Mouse (Mus musculus): ENCODE results near the gene A730061H03Rik.

Gene A730061H03Rik

GRCm38 (mm10) chr14:55560202-55561073 lies at the start of gene A730061H03Rik:
TSS of gene A730061H03Rik (minus strand) at chr14:55560406.
- DNase-seq (ENCODE audit: low read depth, low spot score) = peak; percentile 99
- no peaks in the 10 kb centered on the region; the same call in 1 of the 2 replicates for H3K27me3 ChIP-seq (ENCODE audit: control insufficient read depth, insufficient read depth, low read length, poor library complexity, severe bottlenecking)
- peaks cover 13% of the 10 kb centered on the region for H3K36me3 ChIP-seq (ENCODE audit: control insufficient read depth, insufficient read depth, low read length, poor library complexity, severe bottlenecking)

- no peak for DNase-seq (ENCODE audit: low read depth, low spot score)
Observed at GRCm38 (mm10) chr14:55608339-55608738, 48.1 kb upstream of the A730061H03Rik start.

GRCm38 (mm10) chr14:55605743-55606459 lies 45.7 kb upstream of the A730061H03Rik start:
- H3K36me3 ChIP-seq (ENCODE audit: control insufficient read depth, insufficient read depth, low read length, poor library complexity, severe bottlenecking) = peaks cover 20% of the 10 kb centered on the region
- no peak for DNase-seq (ENCODE audit: low read depth, low spot score)
- H3K27me3 ChIP-seq (ENCODE audit: control insufficient read depth, insufficient read depth, low read length, poor library complexity, severe bottlenecking) = no peaks in the 10 kb centered on the region

More at GRCm38 (mm10) chr14:55608339-55608738, 48.1 kb upstream of the A730061H03Rik start:
- Histone ChIP-seq H3K27me3 (ENCODE audit: control insufficient read depth, insufficient read depth, low read length, poor library complexity, severe bottlenecking) (no peaks in the 10 kb centered on the region), H3K36me3 (ENCODE audit: control insufficient read depth, insufficient read depth, low read length, poor library complexity, severe bottlenecking) (peaks cover 14% of the 10 kb centered on the region)

GRCm38 (mm10) chr14:55604823-55605222 lies 44.6 kb upstream of the A730061H03Rik start:
- Histone ChIP-seq H3K27me3 (ENCODE audit: control insufficient read depth, insufficient read depth, low read length, poor library complexity, severe bottlenecking) (no peaks in the 10 kb centered on the region), H3K36me3 (ENCODE audit: control insufficient read depth, insufficient read depth, low read length, poor library complexity, severe bottlenecking) (peaks cover 20% of the 10 kb centered on the region)
- no peak for DNase-seq (ENCODE audit: low read depth, low spot score)

- peak; percentile 96 for DNase-seq (ENCODE audit: low read depth, low spot score)
- peaks cover 19% of the 10 kb centered on the region for H3K36me3 ChIP-seq (ENCODE audit: control insufficient read depth, insufficient read depth, low read length, poor library complexity, severe bottlenecking)
- no peaks in the 10 kb centered on the region for H3K27me3 ChIP-seq (ENCODE audit: control insufficient read depth, insufficient read depth, low read length, poor library complexity, severe bottlenecking)
Observed at GRCm38 (mm10) chr14:55603633-55604576, 43.7 kb upstream of the A730061H03Rik start.

GRCm38 (mm10) chr14:55603271-55603632 lies 43.0 kb upstream of the A730061H03Rik start, which contains the start of gene Irf9:
TSS of gene Irf9 (plus strand) at chr14:55603571.
- Histone ChIP-seq H3K36me3 (ENCODE audit: control insufficient read depth, insufficient read depth, low read length, poor library complexity, severe bottlenecking) (peaks cover 20% of the 10 kb centered on the region), H3K27me3 (ENCODE audit: control insufficient read depth, insufficient read depth, low read length, poor library complexity, severe bottlenecking) (no peaks in the 10 kb centered on the region)
- no peak for DNase-seq (ENCODE audit: low read depth, low spot score)

GRCm38 (mm10) chr14:55598521-55599390 lies 38.5 kb upstream of the A730061H03Rik start:
- no peak for DNase-seq (ENCODE audit: low read depth, low spot score)
- H3K27me3 ChIP-seq (ENCODE audit: control insufficient read depth, insufficient read depth, low read length, poor library complexity, severe bottlenecking) = no peaks in the 10 kb centered on the region
- peaks cover 18% of the 10 kb centered on the region for H3K36me3 ChIP-seq (ENCODE audit: control insufficient read depth, insufficient read depth, low read length, poor library complexity, severe bottlenecking)

- Histone ChIP-seq H3K27me3 (ENCODE audit: control insufficient read depth, insufficient read depth, low read length, poor library complexity, severe bottlenecking) (no peaks in the 10 kb centered on the region), H3K36me3 (ENCODE audit: control insufficient read depth, insufficient read depth, low read length, poor library complexity, severe bottlenecking) (peaks cover 12% of the 10 kb centered on the region)
- DNase-seq (ENCODE audit: low read depth, low spot score) = no peak
Observed at GRCm38 (mm10) chr14:55596036-55596690, 36.0 kb upstream of the A730061H03Rik start.

- no peak for DNase-seq (ENCODE audit: low read depth, low spot score)
- Histone ChIP-seq H3K36me3 (ENCODE audit: control insufficient read depth, insufficient read depth, low read length, poor library complexity, severe bottlenecking) (peaks cover 7% of the 10 kb centered on the region), H3K27me3 (ENCODE audit: control insufficient read depth, insufficient read depth, low read length, poor library complexity, severe bottlenecking) (no peaks in the 10 kb centered on the region)
Observed at GRCm38 (mm10) chr14:55592226-55592625, 32.0 kb upstream of the A730061H03Rik start.

GRCm38 (mm10) chr14:55591331-55591891 lies 31.2 kb upstream of the A730061H03Rik start, which contains the start of gene Rnf31:
TSS of gene Rnf31 (plus strand) at chr14:55591708.
- Histone ChIP-seq H3K27me3 (ENCODE audit: control insufficient read depth, insufficient read depth, low read length, poor library complexity, severe bottlenecking) (no peaks in the 10 kb centered on the region), H3K36me3 (ENCODE audit: control insufficient read depth, insufficient read depth, low read length, poor library complexity, severe bottlenecking) (peaks cover 5% of the 10 kb centered on the region; the same call in 1 of the 2 replicates)
- peak; percentile 90 for DNase-seq (ENCODE audit: low read depth, low spot score)

- DNase-seq (ENCODE audit: low read depth, low spot score) = peak; percentile 92
- H3K36me3 ChIP-seq (ENCODE audit: control insufficient read depth, insufficient read depth, low read length, poor library complexity, severe bottlenecking) = peaks cover 3% of the 10 kb centered on the region; the same call in 1 of the 2 replicates
- H3K27me3 ChIP-seq (ENCODE audit: control insufficient read depth, insufficient read depth, low read length, poor library complexity, severe bottlenecking) = no peaks in the 10 kb centered on the region
Observed at GRCm38 (mm10) chr14:55590748-55591330, 30.6 kb upstream of the A730061H03Rik start, which contains the start of gene Psme2. TSS of gene Psme2 (minus strand) at chr14:55591113.

- no peaks in the 10 kb centered on the region for H3K27me3 ChIP-seq (ENCODE audit: control insufficient read depth, insufficient read depth, low read length, poor library complexity, severe bottlenecking)
- peak; percentile 69 for DNase-seq (ENCODE audit: low read depth, low spot score)
- H3K36me3 ChIP-seq (ENCODE audit: control insufficient read depth, insufficient read depth, low read length, poor library complexity, severe bottlenecking) = peaks cover 3% of the 10 kb centered on the region; the same call in 1 of the 2 replicates
Observed at GRCm38 (mm10) chr14:55589771-55590448, 29.7 kb upstream of the A730061H03Rik start.
